Mouse (Mus musculus) heart, adult 2 months (tissue): Measurements from ENCODE around the gene Htr1d. TPM values are rescaled to one million over a fixed set of nuclear protein-coding genes. Genes with fewer than 3 reads are reported as not detected.

Source experiments
- DNase-seq, 2 experiments: peaks; one replicate each; pipeline ENCODE4 v3.0.0; 2021
- H3K27ac ChIP-seq: fragments of 200-600 bp; 2 replicates; pipeline ENCODE4 v1.8.1; 2022
- H3K27me3 ChIP-seq: fragments of 200-500 bp; 2 replicates; pipeline ENCODE4 v1.6.1; 2012; ENCODE audit warnings: mild to moderate bottlenecking, low read length, inconsistent platforms, mixed read lengths; ENCODE audit not compliant: control insufficient read depth, insufficient read depth
- H3K36me3 ChIP-seq: fragments of 200-500 bp; 2 replicates; pipeline ENCODE4 v1.6.1; 2012; ENCODE audit warnings: low read length, inconsistent platforms; ENCODE audit not compliant: control insufficient read depth, insufficient read depth
- H3K4me1 ChIP-seq: fragments of 200-500 bp; 2 replicates; pipeline ENCODE4 v1.6.1; 2011; ENCODE audit warnings: low read length; ENCODE audit not compliant: control insufficient read depth, insufficient read depth
- H3K4me3 ChIP-seq: fragments of 200-600 bp; 2 replicates; pipeline ENCODE4 v1.8.1; 2022
- H3K79me2 ChIP-seq: fragments of 200-500 bp; replicated peaks from 2 replicates; pipeline ENCODE4 v1.6.1; 2012; ENCODE audit warnings: mild to moderate bottlenecking, inconsistent platforms, low read length, moderate library complexity, mixed read lengths; ENCODE audit not compliant: control insufficient read depth, insufficient read depth
- H3K9ac ChIP-seq: fragments of 200-500 bp; 2 replicates; pipeline ENCODE4 v1.6.1; 2012; ENCODE audit warnings: low read depth, mild to moderate bottlenecking, control low read depth, inconsistent platforms, low read length, mixed read lengths
- CTCF ChIP-seq: fragments of 200-600 bp; IDR thresholded peaks from 2 replicates; pipeline ENCODE4 v1.8.1; 2022; ENCODE audit warnings: antibody characterized with exemption, mild to moderate bottlenecking, moderate library complexity
- EP300 ChIP-seq: fragments of 200-500 bp; IDR thresholded peaks from 2 replicates; pipeline ENCODE4 v1.6.1; 2011; ENCODE audit warnings: low read depth, low read length, control low read depth; ENCODE audit not compliant: insufficient read depth
- POLR2A ChIP-seq: fragments of 200-500 bp; IDR thresholded peaks from 2 replicates; pipeline ENCODE4 v1.6.1; 2011; ENCODE audit warnings: mild to moderate bottlenecking, low read depth, low read length, control low read depth; ENCODE audit not compliant: insufficient read depth
- WGBS: fragments of 180-500 bp; shearing (Covaris S2); methylation state at CpG from one replicate; pipeline ENCODE4 v1.1.7; 2018; 5-methylcytosine and 5-hydroxymethylcytosine counted together
- intact Hi-C: fragments of 180-260 bp; cut with DNase I; formaldehyde crosslinking; loops from one replicate; pipeline ENCODE4 v1.15.1; 2025
- polyA plus RNA-seq: library from polyadenylated mRNA; depleted of rRNA; stranded (reverse); fragments of >200 nt; gene quantifications from 2 replicates; pipeline ENCODE4 v1.2.3, GENCODE M21; 2012
- total RNA-seq, 2 experiments: library from RNA; stranded (reverse); gene quantifications; 2 replicates each; pipeline ENCODE4 v1.2.3; 2021

Htr1d gene
- total and polyA plus RNA-seq, 3 experiments: 0.04 TPM; not detected in 2

- H3K79me2 ChIP-seq: no peaks in the 10 kb centered on the region
- no peaks in the 10 kb centered on the region for H3K27me3 ChIP-seq
- TF ChIP-seq POLR2A (no peak), EP300 (no peak), CTCF (no peak)
- no peak overlapping the region for H3K27ac ChIP-seq
- WGBS: 39% methylated on average over 11 of the region's 11 CpGs
- no peak overlapping the region for H3K4me3 ChIP-seq
- H3K4me1 ChIP-seq: no peaks in the 10 kb centered on the region
- intact Hi-C loops: loop anchor here (1.0 kb wide), 2 partner anchors 96 to 191 kb away; no protein-coding TSS in a partner anchor
- H3K36me3 ChIP-seq: no peaks in the 10 kb centered on the region
- no peak overlapping the region for H3K9ac ChIP-seq
- DNase-seq: peak; percentile 28 to 38
These were observed 7.5 kb downstream of the Htr1d start for GRCm38 (mm10) chr4:136430609-136431375.

GRCm38 (mm10) chr4:136431376-136431693, 8.0 kb downstream of the Htr1d start:
- no peaks in the 10 kb centered on the region for H3K79me2 ChIP-seq
- H3K9ac ChIP-seq: no peak overlapping the region
- H3K27ac ChIP-seq: no peak overlapping the region
- intact Hi-C loops: loop anchor here (1.0 kb wide), 2 partner anchors 95 to 190 kb away; no protein-coding TSS in a partner anchor
- H3K4me3 ChIP-seq: no peak overlapping the region
- no peaks in the 10 kb centered on the region for H3K27me3 ChIP-seq
- no peaks in the 10 kb centered on the region for H3K36me3 ChIP-seq
- no peaks in the 10 kb centered on the region for H3K4me1 ChIP-seq
- WGBS: 9% methylated on average over 3 of the region's 3 CpGs
- peak; percentile 24 to 47 for DNase-seq
- TF ChIP-seq CTCF (peak; percentile 82), POLR2A (no peak)

DNA sequence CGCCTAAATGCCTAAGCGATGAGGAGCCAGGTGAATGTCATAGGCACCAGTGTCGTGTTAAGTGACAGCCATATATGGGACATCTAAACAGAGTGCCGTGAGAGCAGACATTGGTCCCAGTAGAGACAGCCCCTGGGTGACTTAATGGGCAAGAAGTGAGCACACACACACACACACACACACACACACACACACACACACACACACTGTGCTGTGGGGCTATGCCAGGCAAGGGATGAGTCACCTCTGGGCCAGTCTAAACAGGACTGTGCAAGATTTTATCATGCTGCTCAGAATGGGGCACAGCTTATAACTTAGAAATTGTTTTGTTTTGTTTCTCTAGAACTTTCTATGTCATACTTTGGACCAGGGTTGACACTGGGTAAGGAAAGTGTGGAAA, 10.7 kb downstream of the Htr1d start:
- WGBS: 85% methylated on average over 4 of the region's 4 CpGs
- no peak overlapping the region for H3K9ac ChIP-seq
- DNase-seq: no peak
- H3K36me3 ChIP-seq: no peaks in the 10 kb centered on the region
- no peaks in the 10 kb centered on the region for H3K4me1 ChIP-seq
- H3K27me3 ChIP-seq: no peaks in the 10 kb centered on the region
- H3K79me2 ChIP-seq: no peaks in the 10 kb centered on the region
- no peak for TF ChIP-seq CTCF
- TF ChIP-seq EP300: no peak
- no peak for TF ChIP-seq POLR2A
- no peak overlapping the region for H3K4me3 ChIP-seq
- no peak overlapping the region for H3K27ac ChIP-seq
- intact Hi-C loops: no loop called here

DNA sequence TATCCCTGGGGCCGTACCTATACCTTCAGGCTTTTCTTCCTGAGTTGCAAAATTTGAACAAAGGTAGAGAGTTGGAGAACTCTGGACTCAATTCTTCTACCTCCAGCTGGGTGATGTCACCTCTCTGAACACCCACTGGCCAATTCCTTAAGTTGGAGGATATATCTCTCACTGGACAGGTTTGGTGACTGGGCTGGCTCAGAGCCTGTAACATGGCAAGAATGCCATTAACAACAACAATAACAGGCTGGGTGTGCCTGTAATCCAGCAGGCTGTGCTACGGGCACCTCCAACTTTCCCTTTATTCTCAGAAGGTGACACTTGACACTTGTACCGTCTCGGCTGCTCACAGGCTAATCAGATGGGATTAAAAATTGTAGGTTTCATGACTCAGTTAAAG, 15.8 kb downstream of the Htr1d start:
- TF ChIP-seq EP300: no peak
- no peak for TF ChIP-seq POLR2A
- no peak for TF ChIP-seq CTCF
- no peaks in the 10 kb centered on the region for H3K79me2 ChIP-seq

DNA sequence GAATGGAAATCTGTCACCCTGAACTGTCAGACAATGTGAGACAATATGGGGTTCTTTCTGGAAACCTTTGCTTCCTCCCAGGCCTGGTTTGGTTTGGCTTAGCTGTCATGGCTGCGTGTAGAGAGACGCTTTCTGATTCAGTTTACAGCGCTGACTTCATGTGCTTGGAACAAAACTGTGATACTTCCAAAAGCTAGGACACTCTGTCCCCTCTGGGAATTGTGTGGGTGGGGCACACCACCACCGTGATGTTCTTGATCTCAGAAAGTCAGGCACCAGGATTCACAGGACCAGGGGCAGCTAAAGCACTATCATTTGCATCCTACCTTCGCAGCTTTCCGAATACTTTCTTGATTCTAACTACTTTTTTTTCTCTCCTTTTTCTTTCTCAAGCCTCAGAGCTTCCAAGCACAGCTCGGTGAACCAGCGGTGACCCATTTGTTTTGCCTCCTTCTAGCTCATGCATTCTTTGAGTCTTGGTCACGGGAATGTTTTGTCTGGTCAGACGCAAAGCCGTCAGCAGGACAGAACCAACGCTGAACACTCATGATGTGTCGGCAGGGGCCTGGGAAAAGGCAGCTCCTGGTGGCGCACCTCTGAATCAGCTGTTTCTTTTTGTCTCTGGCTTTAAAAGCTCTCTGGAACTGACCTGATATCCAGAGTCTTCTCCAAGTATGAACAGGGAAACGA, 18.2 kb downstream of the Htr1d start:
- H3K27me3 ChIP-seq: no peaks in the 10 kb centered on the region
- H3K36me3 ChIP-seq: no peaks in the 10 kb centered on the region
- no peaks in the 10 kb centered on the region for H3K79me2 ChIP-seq
- no peak overlapping the region for H3K27ac ChIP-seq
- WGBS: 53% methylated on average over 15 of the region's 15 CpGs
- no peak overlapping the region for H3K4me3 ChIP-seq
- H3K4me1 ChIP-seq: no peaks in the 10 kb centered on the region
- no peak overlapping the region for H3K9ac ChIP-seq
- peak in 1 of 2 experiments; percentile 30 for DNase-seq
- intact Hi-C loops: no loop called here
- TF ChIP-seq CTCF: no peak
- TF ChIP-seq EP300: 0 out of 2 replicates have a peak, but pooled peaks have one; percentile 30

More for the DNA sequence above, 15.8 kb downstream of the Htr1d start:
- 69% methylated on average over 4 of the region's 4 CpGs for WGBS
- no peak for DNase-seq
- no peaks in the 10 kb centered on the region for H3K27me3 ChIP-seq
- no peak overlapping the region for H3K9ac ChIP-seq
- no peak overlapping the region for H3K4me3 ChIP-seq
- H3K4me1 ChIP-seq: no peaks in the 10 kb centered on the region
- H3K27ac ChIP-seq: no peak overlapping the region
- intact Hi-C loops: no loop called here
- no peaks in the 10 kb centered on the region for H3K36me3 ChIP-seq

DNA sequence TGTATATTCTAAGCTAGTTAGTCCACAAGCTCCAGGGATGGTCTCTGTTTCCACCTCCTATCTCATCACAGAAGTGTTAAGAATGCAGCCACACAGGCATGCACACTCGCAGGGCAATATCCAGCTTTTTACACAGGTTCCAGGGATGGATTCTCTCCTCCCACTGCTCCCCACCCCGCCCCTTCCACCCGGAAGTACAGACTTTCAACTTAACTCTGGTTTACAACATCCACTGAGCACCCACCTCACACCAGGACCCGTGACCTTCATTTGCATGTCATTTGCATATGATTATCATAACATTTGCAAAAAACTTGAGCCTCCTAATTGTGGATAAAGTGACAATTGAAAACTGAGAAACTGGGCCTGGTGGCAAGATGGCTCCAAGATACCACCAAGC, 21.2 kb downstream of the Htr1d start:
- 63% methylated on average over 4 of the region's 4 CpGs for WGBS
- no peaks in the 10 kb centered on the region for H3K79me2 ChIP-seq
- no peak for TF ChIP-seq POLR2A
- TF ChIP-seq EP300: no peak
- TF ChIP-seq CTCF: no peak
- no peak for DNase-seq
- intact Hi-C loops: no loop called here
- H3K4me3 ChIP-seq: no peak overlapping the region
- no peaks in the 10 kb centered on the region for H3K36me3 ChIP-seq
- H3K4me1 ChIP-seq: no peaks in the 10 kb centered on the region
- H3K27ac ChIP-seq: no peak overlapping the region
- H3K9ac ChIP-seq: no peak overlapping the region
- no peaks in the 10 kb centered on the region for H3K27me3 ChIP-seq
